Mouse (Mus musculus) testis, postnatal 10 days (tissue): ENCODE results near the gene Hoxb9.

ENCODE experiments used
- DNase-seq: peaks from one replicate; pipeline ENCODE4 v3.0.0; 2021; ENCODE audit warnings: low spot score

Gene Hoxb9

GRCm38 (mm10) chr11:96313806-96314428 lies 42.7 kb downstream of the Hoxb9 start:
- DNase-seq: no peak

DNA sequence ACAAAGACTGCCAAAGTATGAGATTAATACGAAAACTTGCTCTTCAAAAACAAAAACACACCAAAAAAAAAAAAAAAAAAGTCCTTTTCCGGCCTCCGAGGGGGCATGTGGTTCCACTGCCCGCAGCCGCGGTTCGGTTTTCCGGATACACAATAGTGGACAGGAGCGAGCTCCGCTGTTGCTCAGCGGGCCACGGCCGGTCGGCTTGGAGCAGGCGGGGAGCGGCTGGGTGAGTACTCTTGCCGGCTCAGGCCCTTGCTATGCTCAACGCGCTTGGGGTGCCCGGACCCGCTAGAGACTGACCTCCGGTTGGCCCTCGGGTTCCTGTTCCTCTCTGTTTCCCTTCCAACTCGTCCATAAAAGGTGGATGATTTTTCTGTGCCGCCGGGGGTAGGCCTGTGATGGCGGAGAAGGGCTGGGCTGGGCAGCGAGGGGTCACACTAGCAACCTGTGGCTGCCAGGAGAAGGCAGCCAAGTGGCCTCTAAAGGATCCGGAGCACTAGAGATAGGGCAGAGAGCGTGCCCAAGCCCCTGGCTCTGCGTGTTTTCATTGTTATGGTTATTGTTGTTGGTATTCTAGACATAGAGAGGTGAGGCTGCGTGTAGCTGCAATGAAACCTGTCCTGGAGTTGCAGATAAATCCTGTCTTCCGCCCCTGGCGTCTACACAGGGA lies 43.5 kb downstream of the Hoxb9 start:
- DNase-seq: no peak

DNA sequence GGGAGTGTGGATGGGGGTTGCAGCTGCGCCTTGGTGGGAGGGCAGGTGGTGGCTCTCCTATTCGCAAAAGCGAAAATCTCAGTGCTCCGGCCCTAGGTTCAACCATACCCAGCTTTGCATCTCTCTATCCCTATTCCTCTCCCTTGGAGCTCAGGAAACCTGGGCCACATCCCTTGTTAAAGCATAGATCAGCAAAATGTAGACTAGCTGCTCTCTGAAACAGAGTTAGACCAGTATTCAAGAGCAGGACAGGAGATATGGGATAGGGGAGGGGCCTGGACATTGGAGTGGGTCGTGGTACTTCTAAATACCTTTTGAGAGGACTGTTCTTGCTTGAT lies 44.1 kb downstream of the Hoxb9 start:
- DNase-seq: no peak

DNA sequence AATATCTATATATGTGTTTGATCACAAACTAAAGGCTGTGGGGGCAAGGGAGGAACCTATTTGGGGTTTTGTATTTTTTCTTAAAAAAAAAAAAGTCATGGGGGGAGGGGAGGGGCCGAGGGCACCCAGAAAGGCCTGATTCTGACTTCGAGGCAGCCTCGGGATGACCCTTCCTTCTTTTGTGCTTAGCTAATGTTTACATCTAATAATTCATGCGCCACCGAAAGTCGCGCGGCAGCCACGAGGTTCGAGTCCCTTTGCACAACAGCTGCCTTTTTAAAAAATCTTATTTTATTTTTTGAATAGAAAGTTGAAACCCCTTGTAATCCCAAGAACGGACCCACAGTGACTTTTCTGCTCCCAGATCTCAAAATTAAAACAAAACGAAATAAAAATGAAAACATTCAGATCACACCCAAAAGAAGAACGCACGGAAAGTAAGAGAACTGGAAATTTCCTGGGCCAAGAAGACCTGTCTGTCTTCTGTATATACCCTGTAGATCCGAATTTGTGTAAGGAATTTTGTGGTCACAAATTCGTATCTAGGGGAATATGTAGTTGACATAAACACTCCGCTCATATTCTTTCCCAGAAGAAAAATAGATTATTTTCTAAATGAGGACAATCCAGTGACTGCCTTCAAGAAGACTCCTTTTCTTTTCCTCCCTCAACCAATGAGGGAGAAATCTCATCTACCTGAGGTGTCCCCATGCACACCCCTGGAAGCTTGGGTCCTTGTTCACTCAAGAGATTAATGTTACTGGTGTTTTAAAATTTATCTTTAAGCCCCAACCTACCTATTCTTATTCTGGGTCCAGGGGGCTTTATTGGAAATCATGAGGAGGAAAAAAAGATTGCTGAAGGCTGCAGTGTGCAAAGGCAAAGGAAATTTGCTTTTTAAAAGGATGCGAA lies 45.7 kb downstream of the Hoxb9 start:
- no peak for DNase-seq

DNA sequence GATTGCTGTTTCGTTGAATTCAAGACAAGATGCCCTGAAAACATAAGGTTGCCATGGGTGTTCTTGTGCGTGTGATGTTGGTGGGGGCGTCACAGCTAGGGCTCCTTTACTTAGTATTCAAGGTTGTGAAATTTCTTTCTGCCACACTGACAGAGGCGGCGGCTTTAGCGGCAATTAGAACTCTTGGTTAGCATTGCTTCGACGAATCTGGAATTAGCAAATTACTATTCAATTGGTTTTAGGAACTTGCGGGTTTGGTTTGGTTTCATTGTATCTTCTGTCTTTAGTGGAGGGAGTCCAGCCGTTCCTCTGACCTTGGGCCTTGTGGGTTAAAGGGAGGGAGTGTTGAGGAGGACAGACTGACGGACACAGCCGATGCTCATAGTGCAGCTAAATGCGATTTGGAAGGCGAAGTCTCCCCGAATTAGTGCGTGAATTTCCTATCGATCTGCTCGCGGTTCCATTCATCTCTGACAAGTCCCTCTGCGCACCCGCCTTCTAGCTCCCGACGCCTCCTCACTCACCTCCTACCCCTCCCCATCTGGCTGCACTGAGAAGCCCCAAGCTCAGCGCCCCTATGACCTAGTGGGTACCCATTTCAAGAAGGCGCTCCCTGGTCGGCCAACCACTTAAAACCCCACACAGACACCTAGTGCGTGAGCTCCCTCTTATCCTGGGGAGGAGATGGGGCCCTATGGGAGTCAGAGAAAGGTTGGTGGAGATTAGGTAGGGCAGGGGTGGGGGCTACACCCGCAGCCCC lies 46.5 kb downstream of the Hoxb9 start, which contains the start of gene Hoxb4:
Hoxb4 (plus strand) TSS at position 660 of the 760 bp plus-strand sequence.
- DNase-seq: no peak

DNA sequence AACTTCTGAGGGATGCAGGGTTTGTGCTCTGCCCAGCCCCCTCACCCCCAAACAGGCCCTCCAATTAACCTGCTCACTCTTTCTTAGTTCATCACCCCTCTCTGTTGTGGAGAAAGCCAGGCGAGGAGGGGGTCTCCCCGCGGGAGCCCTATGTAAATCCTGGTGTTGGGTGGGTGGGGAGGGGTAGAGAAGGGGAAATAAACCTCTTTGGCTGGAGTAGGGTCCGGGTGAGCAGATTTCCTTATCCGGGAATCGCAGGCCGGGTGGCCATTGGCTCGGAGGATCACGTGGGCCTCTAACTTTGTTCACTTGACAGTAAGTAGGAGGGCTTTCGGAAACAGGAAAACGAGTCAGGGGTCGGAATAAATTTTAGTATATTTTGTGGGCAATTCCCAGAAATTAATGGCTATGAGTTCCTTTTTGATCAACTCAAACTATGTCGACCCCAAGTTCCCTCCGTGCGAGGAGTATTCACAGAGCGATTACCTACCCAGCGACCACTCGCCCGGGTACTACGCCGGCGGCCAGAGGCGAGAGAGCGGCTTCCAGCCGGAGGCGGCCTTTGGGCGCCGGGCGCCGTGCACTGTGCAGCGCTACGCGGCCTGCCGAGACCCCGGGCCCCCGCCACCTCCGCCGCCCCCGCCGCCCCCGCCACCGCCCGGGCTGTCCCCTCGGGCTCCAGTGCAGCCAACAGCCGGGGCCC lies 47.3 kb downstream of the Hoxb9 start:
- DNase-seq: no peak

- DNase-seq: no peak
Measured at GRCm38 (mm10) chr11:96319071-96319902, 48.0 kb downstream of the Hoxb9 start.

DNA sequence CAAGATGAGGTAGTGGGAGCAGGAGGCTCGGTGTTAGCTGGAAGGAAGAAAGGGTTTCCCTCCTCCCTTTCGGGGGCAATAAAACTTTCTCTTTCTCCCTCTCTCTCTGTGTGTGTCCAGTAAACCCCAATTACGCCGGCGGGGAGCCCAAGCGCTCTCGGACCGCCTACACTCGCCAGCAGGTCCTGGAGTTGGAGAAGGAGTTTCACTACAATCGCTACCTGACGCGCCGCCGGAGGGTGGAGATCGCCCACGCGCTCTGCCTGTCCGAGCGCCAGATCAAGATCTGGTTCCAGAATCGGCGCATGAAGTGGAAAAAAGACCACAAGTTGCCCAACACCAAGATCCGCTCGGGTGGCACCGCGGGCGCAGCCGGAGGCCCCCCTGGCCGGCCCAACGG lies 48.7 kb downstream of the Hoxb9 start:
- DNase-seq: no peak

GRCm38 (mm10) chr11:96320688-96321087 lies 49.4 kb downstream of the Hoxb9 start:
- DNase-seq: no peak

DNA sequence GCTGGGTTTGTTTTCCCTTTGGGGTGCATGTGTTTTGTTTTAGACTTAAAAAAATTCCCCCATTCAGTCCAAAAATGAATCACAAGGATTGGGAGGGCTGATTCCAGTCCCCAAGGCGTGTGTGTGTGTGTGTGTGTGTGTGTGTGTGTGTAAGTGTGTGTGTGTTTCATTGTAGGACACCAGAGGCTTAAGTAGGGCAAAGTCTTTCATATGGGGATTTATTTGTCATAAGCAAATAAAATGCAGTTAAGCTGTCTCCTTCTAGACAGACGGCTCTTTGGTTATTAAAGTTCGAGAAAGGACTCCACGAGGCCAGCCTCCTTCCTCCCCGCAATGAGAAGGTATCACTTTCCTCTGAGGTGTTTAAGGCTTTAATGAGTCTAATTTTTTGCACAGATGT lies 50.6 kb downstream of the Hoxb9 start:
- DNase-seq: no peak

- DNase-seq: no peak
Measured at GRCm38 (mm10) chr11:96322738-96323137, 51.5 kb downstream of the Hoxb9 start.

GRCm38 (mm10) chr11:96323154-96323553 lies 51.9 kb downstream of the Hoxb9 start, which contains the start of gene Hoxb3:
Gene Hoxb3, plus strand, starts transcription at chr11:96323326.
- no peak for DNase-seq

- DNase-seq: no peak
Measured at GRCm38 (mm10) chr11:96324125-96324524, 52.9 kb downstream of the Hoxb9 start.

DNA sequence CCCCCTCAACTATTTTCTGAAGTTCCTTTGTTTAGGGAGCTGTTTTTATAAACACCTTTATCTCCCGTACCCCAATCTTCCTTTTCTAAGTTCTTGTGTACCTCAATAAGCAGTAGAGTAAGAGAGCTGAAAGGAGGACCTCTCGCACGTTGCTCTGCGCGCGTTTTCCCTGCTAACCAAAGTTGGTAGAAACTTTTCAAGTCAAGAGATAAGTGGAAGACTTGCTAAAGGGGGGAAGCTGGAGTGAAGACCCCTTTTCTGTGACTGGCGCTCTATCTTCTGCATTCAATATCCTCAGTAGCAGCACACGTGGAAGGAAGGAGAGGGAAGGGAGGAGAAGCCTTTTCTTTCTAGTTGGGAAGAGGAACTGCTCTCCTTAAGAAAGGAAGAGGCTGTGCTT lies 53.7 kb downstream of the Hoxb9 start:
- no peak for DNase-seq

DNA sequence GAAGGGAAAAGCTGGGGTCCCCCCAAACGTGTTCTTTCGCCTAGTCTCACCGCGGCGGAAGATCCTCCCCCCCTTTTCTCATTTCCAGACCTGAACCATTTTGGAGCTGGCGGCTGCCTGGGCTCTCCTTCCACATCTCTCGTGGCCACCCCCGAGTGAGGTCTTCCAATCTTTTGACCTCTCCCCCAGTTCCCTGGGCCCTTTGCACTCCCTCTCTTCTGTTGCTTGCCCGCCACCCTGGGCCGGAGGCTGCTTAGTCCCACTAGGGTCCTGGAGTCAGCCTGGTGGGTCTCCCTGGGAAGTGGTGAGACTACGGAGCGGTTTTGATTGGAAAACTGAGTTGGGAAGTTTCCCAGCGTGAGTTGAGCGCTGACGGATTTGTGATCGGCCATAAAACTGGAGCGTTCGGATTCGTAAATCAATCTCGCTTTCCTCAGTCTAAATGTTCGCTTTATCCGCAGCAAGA lies 54.5 kb downstream of the Hoxb9 start:
- no peak for DNase-seq
